Mouse (Mus musculus) liver, embryonic 12.5 days (tissue): ENCODE results near the gene Gipr. TPM values are rescaled to one million over a fixed set of nuclear protein-coding genes. Genes with fewer than 3 reads are reported as not detected.
A peak's percentile ranks its signal among the peaks of the same experiment; 100 is the strongest.

Experiments used
- ATAC-seq: fragments of 200-750 bp; cut with Nextera tagmentation; 2 replicates; pipeline ENCODE4 v1.8.0; 2017; ENCODE audit warnings: moderate number of reproducible peaks, mild to moderate bottlenecking, moderate library complexity
- H3K27ac ChIP-seq: fragments of 300-500 bp; sonication (generic); 2 replicates; pipeline ENCODE4 v1.5.1; 2016; ENCODE audit warnings: mild to moderate bottlenecking
- H3K27me3 ChIP-seq: fragments of 300-500 bp; sonication (generic); replicated peaks from 2 replicates; pipeline ENCODE4 v1.6.1; 2016; ENCODE audit warnings: mild to moderate bottlenecking, moderate library complexity
- H3K36me3 ChIP-seq: fragments of 300-500 bp; sonication (generic); 2 replicates; pipeline ENCODE4 v1.6.1; 2016; ENCODE audit warnings: mild to moderate bottlenecking, moderate library complexity
- H3K4me1 ChIP-seq: fragments of 300-500 bp; sonication (generic); 2 replicates; pipeline ENCODE4 v1.6.1; 2016
- H3K4me2 ChIP-seq: fragments of 300-500 bp; sonication (generic); 2 replicates; pipeline ENCODE4 v1.6.1; 2016; ENCODE audit warnings: mild to moderate bottlenecking, moderate library complexity
- H3K4me3 ChIP-seq: fragments of 300-500 bp; sonication (generic); 2 replicates; pipeline ENCODE4 v1.5.1; 2016; ENCODE audit warnings: mild to moderate bottlenecking, moderate library complexity
- H3K9ac ChIP-seq: fragments of 300-500 bp; sonication (generic); 2 replicates; pipeline ENCODE4 v1.6.1; 2016; ENCODE audit warnings: mild to moderate bottlenecking, moderate library complexity
- H3K9me3 ChIP-seq: fragments of 300-500 bp; sonication (generic); replicated peaks from 2 replicates; pipeline ENCODE4 v1.6.1; 2016; ENCODE audit warnings: mild to moderate bottlenecking, moderate library complexity
- whole genome bisulfite sequencing: fragments of 180-500 bp; shearing (Covaris S2); methylation state at CpG from one replicate; pipeline ENCODE4 v1.1.7; 2016; ENCODE audit not compliant: insufficient replicate concordance; 5-methylcytosine and 5-hydroxymethylcytosine counted together
- polyA plus RNA-seq: library from polyadenylated mRNA; unstranded; fragments of >200 nt; fragmentation: Nextera tagmentation; extraction: Ambion mirVana; gene quantifications from 2 replicates; pipeline ENCODE4 v1.2.1, GENCODE M21; 2016

The Gipr gene
- 0.18 and 0.41 TPM in 2 replicates for polyA plus RNA-seq

GRCm38 (mm10) chr7:19165656-19166423 is at the start of gene Gipr:
TSS of gene Gipr (minus strand) at chr7:19166127.
- peaks cover 85% of the 10 kb centered on the region for H3K27me3 ChIP-seq
- H3K9ac ChIP-seq = no peak within 1 kb of the TSS; the same call in none of the 2 replicates
- peak within 1 kb of the TSS; percentile 57 for H3K4me2 ChIP-seq
- H3K9me3 ChIP-seq = no peaks in the 10 kb centered on the region
- no peak within 1 kb of the TSS for H3K4me3 ChIP-seq
- 8% methylated on average over 14 of the region's 14 CpGs for WGBS
- H3K36me3 ChIP-seq = no peaks in the 10 kb centered on the region
- H3K27ac ChIP-seq = no peak within 1 kb of the TSS
- ATAC-seq = no peak; the same call in 1 of the 2 replicates
- H3K4me1 ChIP-seq = peaks cover 32% of the 10 kb centered on the region

DNA sequence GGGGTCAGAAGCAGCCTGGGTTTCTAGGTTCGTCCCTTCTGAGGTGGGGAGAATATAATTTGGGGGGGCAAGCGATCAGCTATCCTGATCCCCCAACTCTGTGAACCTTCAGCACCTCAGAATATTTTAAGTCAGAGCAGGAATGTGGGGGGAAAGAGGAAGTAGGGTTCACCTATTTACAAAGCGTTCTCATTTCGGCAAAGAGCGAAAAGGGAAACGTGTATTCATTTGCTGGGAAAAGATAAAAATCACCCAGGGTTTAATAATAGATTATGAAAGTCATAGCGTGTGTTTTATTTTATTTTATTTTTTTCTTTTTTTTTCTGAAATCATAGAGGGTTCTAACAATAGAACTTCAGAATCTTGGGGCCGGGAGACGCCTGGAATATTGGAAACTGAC is 49.0 kb upstream of the Gipr start:
- H3K4me1 ChIP-seq = peaks cover 33% of the 10 kb centered on the region
- no peak overlapping the region for H3K4me2 ChIP-seq
- H3K27me3 ChIP-seq = peaks cover 80% of the 10 kb centered on the region
- H3K4me3 ChIP-seq = no peak overlapping the region
- H3K27ac ChIP-seq = no peak overlapping the region
- H3K9ac ChIP-seq = no peak overlapping the region
- H3K36me3 ChIP-seq = no peaks in the 10 kb centered on the region
- 49% methylated on average over 9 of the region's 9 CpGs for whole genome bisulfite sequencing
- no peak for ATAC-seq
- peaks cover 3% of the 10 kb centered on the region for H3K9me3 ChIP-seq

DNA sequence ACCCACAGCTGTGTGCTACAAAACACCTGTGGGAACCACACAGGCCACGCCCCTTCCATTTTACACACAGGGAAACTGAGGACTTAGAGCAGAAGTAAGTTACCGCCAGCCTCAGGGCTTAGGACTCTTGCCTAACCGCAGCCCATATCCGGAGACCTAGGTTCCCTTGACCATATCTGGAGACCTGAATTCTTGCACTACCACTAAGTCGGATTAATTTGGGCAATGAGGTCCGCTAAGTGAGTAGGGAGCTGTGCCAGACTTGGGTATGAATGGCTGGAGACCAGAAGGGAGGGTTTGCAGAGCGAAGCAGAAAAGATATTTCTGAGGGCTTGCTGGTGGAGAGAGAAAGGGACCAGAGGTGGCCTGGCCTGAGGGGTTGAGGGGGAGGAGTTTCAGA is 48.4 kb upstream of the Gipr start:
- Histone ChIP-seq H3K36me3 (no peaks in the 10 kb centered on the region), H3K4me1 (peaks cover 33% of the 10 kb centered on the region), H3K4me3 (no peak overlapping the region), H3K9me3 (peaks cover 5% of the 10 kb centered on the region), H3K27ac (no peak overlapping the region), H3K27me3 (peaks cover 80% of the 10 kb centered on the region), H3K9ac (no peak overlapping the region), H3K4me2 (no peak overlapping the region)
- 48% methylated on average over 7 of the region's 7 CpGs for WGBS
- ATAC-seq = no peak

DNA sequence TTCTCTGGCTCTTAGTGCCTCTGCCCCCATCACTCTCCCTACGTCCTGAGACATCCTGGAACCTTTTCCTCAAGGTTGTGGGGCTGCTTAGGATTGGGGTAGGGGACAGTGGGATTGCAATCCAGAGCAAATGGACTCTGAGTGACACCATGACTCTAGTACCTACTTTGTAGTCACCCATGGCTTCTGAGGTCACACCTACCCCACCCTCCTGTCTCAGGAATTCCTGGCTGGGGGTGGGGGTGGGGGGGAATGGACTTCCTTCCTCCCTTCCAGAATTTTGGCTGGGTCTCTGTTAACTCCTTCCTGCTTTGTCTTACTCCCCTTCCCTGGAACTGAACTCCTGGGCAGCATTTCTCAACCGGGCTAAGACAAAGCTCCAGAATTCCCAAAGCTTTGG is 47.5 kb upstream of the Gipr start:
- no peak overlapping the region for H3K27ac ChIP-seq
- no peak overlapping the region for H3K4me3 ChIP-seq
- ATAC-seq = no peak
- peaks cover 5% of the 10 kb centered on the region for H3K9me3 ChIP-seq
- no peaks in the 10 kb centered on the region for H3K36me3 ChIP-seq
- peaks cover 77% of the 10 kb centered on the region for H3K27me3 ChIP-seq
- H3K9ac ChIP-seq = no peak overlapping the region
- 0 out of 2 replicates have a peak overlapping the region, but pooled peaks have one; percentile 70 for H3K4me2 ChIP-seq
- 54% methylated on average over 2 of the region's 2 CpGs for WGBS
- H3K4me1 ChIP-seq = peaks cover 29% of the 10 kb centered on the region

GRCm38 (mm10) chr7:19211996-19212755 is 46.2 kb upstream of the Gipr start, which contains the start of gene Gpr4:
TSS of gene Gpr4 (plus strand) at chr7:19212538.
- Histone ChIP-seq H3K4me1 (peaks cover 21% of the 10 kb centered on the region), H3K27ac (no peak within 1 kb of the TSS), H3K4me3 (peak within 1 kb of the TSS; percentile 50), H3K9ac (peak within 1 kb of the TSS; percentile 7), H3K36me3 (no peaks in the 10 kb centered on the region), H3K4me2 (peak within 1 kb of the TSS; percentile 70), H3K9me3 (peaks cover 5% of the 10 kb centered on the region), H3K27me3 (peaks cover 69% of the 10 kb centered on the region)
- peak; percentile 52; the same call in 1 of the 2 replicates for ATAC-seq
- 5% methylated on average over 29 of the region's 30 CpGs for WGBS

GRCm38 (mm10) chr7:19211041-19211675 is 45.2 kb upstream of the Gipr start:
- 48% methylated on average over 5 of the region's 5 CpGs for WGBS
- Histone ChIP-seq H3K4me2 (no peak overlapping the region), H3K4me1 (peaks cover 21% of the 10 kb centered on the region), H3K9me3 (peaks cover 5% of the 10 kb centered on the region), H3K36me3 (no peaks in the 10 kb centered on the region), H3K27me3 (peaks cover 59% of the 10 kb centered on the region), H3K27ac (no peak overlapping the region), H3K4me3 (no peak overlapping the region), H3K9ac (no peak overlapping the region)
- ATAC-seq = no peak

DNA sequence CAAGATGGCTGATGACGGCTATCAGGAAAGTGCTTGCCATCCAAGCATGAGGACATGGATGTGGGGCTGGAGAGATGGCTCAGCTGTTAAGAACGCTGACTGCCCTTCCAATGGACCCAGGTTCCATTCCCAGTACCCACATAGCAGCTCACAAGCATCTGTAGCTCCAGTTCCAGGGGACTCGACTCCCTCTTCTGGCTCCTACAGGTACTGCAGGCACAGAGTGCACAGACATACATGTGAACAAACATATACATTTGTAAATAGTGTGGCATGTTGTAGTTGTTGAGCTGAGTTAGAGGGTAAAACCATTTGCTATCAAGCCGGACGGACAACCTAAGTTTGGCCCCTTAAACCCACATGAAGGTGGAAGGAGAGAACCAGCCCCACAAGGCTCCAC is 44.1 kb upstream of the Gipr start:
- no peak overlapping the region for H3K9ac ChIP-seq
- H3K36me3 ChIP-seq = peaks cover 11% of the 10 kb centered on the region
- peaks cover 5% of the 10 kb centered on the region for H3K9me3 ChIP-seq
- no peak overlapping the region for H3K4me3 ChIP-seq
- H3K4me2 ChIP-seq = no peak overlapping the region
- 64% methylated on average over 5 of the region's 5 CpGs for WGBS
- ATAC-seq = no peak
- peaks cover 49% of the 10 kb centered on the region for H3K27me3 ChIP-seq
- H3K27ac ChIP-seq = no peak overlapping the region
- peaks cover 21% of the 10 kb centered on the region for H3K4me1 ChIP-seq

- no peak overlapping the region for H3K4me2 ChIP-seq
- 61% methylated on average over 4 of the region's 4 CpGs for WGBS
Observed at GRCm38 (mm10) chr7:19209494-19209893, 43.6 kb upstream of the Gipr start.

DNA sequence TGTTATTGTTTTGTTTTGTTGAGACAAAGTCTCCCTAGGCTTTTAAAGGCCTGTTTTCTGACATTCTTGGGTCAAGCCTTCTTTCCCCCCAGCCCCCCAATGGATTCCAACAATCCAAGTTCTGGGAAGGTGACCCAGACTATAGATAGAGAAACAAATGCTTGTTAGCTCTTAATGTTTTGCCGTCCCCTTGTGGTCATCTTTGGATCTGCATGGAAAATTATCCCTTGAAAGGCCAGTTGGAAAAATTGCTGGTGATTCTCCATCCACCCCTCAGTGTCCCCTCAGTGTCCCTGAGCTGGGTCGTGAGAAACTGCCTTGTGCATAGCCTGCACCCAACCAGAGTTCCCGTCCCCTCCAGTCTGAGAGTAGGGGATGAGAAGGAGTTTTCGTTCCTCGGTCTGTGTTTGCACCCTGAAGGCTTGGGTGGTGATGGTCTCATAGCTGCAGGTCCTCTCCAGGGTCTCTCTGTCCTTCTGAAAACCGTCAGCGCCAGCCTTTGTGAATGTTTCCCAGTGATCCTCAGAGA is 43.1 kb upstream of the Gipr start:
- WGBS = 49% methylated on average over 7 of the region's 7 CpGs
- no peak overlapping the region for H3K4me3 ChIP-seq
- no peak overlapping the region for H3K9ac ChIP-seq
- H3K27ac ChIP-seq = no peak overlapping the region
- peaks cover 5% of the 10 kb centered on the region for H3K9me3 ChIP-seq
- H3K27me3 ChIP-seq = peaks cover 39% of the 10 kb centered on the region
- H3K4me1 ChIP-seq = peaks cover 21% of the 10 kb centered on the region
- no peak overlapping the region for H3K4me2 ChIP-seq
- no peak for ATAC-seq
- peaks cover 19% of the 10 kb centered on the region for H3K36me3 ChIP-seq

More at GRCm38 (mm10) chr7:19209494-19209893, 43.6 kb upstream of the Gipr start:
- no peak for ATAC-seq
- Histone ChIP-seq H3K27me3 (peaks cover 44% of the 10 kb centered on the region), H3K36me3 (peaks cover 14% of the 10 kb centered on the region), H3K9ac (no peak overlapping the region), H3K27ac (no peak overlapping the region), H3K9me3 (peaks cover 5% of the 10 kb centered on the region), H3K4me1 (peaks cover 21% of the 10 kb centered on the region), H3K4me3 (no peak overlapping the region)

GRCm38 (mm10) chr7:19208201-19208910 is 42.4 kb upstream of the Gipr start:
- Histone ChIP-seq H3K9me3 (peaks cover 5% of the 10 kb centered on the region), H3K4me3 (no peak overlapping the region), H3K27ac (no peak overlapping the region), H3K27me3 (peaks cover 32% of the 10 kb centered on the region), H3K9ac (no peak overlapping the region), H3K4me2 (no peak overlapping the region), H3K36me3 (peaks cover 22% of the 10 kb centered on the region), H3K4me1 (peaks cover 21% of the 10 kb centered on the region)
- no peak for ATAC-seq
- WGBS = 68% methylated on average over 13 of the region's 13 CpGs
